Mouse (Mus musculus) frontal cortex, adult (tissue): Measurements from ENCODE around the gene Tex33.

Experiments used
- ATAC-seq: cut with Nextera tagmentation; 2 replicates; pipeline ENCODE4 v1.9.2; 2017; ENCODE audit warnings: mild to moderate bottlenecking, moderate library complexity, mixed read lengths; ENCODE audit not compliant: low TSS enrichment

Tex33 gene

GRCm38 (mm10) chr15:78395478-78395962, at the start of gene Tex33:
Tex33 (minus strand) TSS chr15:78395912.
- ATAC-seq, result no peak

DNA sequence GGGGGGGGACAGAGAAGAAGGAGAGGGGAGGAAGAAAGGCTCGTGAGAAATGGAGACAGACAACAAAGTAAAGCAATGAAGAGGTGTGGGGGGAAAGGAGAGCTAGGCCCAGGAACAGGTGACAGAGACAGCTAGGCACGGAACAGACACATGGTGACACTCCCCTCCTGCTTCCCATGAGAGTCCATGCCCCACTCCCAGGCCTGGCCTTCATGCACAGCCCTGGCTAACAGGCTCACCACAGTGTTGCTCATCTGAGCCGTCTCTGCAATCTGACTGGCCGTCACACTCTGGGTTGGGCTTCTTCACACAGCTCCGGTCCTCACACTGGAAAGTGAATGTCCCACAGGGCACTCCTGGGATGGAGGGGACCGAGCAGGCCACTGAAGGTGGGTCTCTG, 48.1 kb upstream of the Tex33 start:
- no peak for ATAC-seq

- no peak for ATAC-seq
Measured at GRCm38 (mm10) chr15:78442231-78442630, 46.5 kb upstream of the Tex33 start.

DNA sequence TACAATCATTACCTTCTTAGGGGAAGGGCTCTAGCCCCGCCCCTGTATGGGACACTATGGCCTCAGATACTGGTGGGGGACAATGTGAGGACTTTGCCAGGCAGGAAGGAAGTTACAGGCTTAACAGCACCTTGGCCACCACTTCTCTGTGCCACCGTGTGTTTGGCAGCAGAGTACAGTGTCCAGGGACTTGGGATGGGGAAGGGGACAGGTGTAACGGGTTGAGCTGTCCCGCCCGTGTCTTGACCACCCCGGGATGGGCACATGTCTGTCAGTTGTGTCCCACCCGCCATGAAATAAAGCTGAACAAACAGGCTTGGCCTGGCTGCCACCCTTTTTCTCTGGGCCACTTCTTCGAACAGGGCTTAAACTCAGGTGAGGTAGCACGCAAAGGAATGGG, 43.3 kb upstream of the Tex33 start:
- no peak for ATAC-seq

DNA sequence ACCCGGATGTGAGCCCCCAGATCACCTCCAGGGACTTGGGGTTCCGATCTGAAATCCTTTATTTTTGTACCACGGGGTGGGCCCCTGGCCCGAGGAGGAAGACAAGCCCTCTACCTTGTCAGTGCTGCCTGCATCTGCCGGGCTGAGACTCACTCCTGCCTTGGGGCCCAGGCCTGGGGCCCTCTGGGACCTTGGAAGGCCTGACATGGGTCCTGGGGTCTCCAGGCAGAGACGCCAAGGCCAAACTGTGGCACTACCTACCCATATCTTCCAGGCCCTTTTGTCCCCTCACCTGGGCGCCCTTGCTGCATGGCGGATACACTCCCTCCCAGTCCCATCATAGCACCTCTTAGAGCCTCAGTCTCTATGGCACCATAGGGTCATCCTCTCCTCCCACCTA, 42.8 kb upstream of the Tex33 start:
- no peak for ATAC-seq

DNA sequence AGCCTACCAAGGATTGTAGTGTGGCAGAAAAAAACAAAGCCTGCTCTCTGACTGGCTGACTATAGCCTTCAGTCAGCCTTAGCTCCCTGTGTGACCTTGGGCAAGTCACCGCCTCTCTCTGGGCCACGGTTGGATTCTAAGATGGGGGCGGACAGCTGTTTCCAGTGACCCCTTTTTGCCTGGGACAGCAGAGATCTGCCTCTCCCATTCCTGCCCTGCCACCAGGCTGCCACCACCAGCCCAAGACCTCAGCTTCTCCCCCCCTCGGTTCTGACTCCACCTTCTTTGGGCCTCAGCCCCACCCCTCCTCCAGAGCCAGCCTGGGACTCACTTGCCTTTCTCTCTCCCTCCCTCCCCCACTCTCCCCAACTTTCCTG, 42.3 kb upstream of the Tex33 start:
- ATAC-seq, result no peak

DNA sequence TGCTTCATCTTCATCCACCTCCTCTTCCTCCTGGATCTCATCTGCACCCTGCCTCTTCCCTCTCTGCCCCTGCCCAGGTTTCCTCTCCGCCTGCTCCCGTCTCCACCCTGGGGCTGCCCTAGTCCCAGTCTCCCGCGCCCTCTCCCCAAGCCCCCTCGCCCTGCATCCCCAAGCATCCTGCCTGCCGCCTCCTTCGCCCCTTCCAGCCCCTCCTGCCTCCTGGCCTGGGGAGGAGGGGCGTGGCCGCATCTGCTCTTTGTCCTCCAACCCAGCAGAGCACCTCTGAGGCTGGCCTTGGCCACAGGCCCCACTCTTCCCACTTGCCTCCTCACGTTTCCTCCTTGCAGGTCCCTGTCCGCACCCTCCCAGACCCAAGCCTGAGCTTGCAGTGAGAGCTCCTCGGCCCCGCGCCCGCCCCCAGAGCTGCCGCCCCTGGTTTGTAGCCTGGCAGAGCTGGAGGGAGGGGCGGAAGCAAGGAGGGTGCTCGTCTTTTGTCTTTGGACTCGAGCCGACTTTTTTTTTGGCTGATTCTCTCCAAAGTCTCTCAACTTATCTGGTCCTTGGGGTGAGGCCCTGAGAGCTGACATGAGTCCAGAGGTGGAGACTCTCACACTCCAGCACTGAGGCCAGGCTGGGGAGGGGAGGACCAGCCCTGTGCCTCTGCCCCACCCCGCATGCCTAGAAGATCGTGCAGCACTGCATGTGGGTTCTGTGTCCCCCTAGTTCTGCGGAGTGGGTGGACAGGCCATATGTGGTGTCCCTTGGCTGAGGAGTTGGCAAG, 41.7 kb upstream of the Tex33 start:
- peak; percentile 39 for ATAC-seq

DNA sequence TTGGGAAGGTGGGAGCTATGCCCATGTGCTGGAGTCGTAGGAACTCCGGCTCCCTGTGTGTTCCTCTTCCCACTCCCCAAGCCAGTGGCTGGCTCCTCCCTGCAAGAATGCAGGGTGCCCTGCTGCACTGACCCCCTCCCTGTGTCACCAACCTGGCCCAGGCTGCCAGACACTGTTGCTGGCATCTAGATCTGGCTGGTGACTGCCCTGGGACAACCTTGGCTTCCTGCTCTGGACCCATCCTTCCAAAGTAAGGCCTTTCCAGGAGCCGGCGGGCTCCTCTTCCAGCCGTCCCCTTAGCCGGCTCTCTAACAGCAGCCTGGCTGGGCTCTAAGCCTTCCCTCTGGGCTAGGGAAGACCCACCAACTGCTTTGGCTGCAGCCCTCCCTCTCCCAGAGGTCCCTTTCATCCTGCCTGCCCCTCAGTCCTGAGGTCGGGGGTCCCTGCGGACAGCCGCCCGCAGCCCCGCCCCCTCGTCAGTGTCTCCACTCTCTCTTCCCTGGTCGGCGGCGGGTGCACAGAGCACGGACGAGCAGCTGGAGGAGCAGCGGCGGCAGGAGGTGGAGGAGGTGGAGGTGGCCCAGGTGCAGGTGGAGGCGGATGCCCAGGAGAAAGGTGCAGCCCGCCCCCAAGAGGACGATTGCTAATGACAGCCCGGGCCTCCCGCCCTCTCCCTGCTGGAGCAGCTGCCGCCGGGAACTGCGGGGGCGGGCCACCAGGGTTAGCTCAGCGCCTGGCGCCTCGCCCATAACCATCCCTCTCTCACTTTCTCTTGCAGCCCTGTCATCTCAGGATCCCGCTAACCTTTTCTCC, 40.9 kb upstream of the Tex33 start:
- ATAC-seq, result 0 out of 2 replicates have a peak, but pooled peaks have one; percentile 6

DNA sequence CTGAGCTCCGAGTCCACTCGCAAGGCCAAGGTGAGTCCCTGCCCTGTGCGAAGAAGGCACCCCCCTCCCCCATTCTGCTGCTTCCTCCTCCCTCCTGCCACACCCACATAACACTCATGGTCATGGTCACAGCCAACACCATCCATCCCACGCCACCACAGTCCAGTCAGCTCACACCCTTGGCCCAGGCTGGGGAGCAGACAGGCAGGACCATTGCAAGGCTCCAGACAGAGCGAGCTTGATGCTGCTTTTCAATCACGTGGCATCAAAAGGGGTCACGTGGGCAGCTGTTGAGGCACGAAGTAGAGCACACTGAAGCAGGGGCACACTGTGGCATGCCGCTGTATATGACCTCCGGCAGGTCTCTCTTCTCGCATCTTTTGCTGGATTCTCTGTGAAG, 40.0 kb upstream of the Tex33 start:
- no peak for ATAC-seq

- 0 out of 2 replicates have a peak, but pooled peaks have one; percentile 8 for ATAC-seq
Measured at GRCm38 (mm10) chr15:78434896-78435520, 39.3 kb upstream of the Tex33 start.

GRCm38 (mm10) chr15:78431541-78432121, 35.9 kb upstream of the Tex33 start:
- ATAC-seq, result no peak

GRCm38 (mm10) chr15:78430874-78431273, 35.2 kb upstream of the Tex33 start:
- no peak for ATAC-seq

DNA sequence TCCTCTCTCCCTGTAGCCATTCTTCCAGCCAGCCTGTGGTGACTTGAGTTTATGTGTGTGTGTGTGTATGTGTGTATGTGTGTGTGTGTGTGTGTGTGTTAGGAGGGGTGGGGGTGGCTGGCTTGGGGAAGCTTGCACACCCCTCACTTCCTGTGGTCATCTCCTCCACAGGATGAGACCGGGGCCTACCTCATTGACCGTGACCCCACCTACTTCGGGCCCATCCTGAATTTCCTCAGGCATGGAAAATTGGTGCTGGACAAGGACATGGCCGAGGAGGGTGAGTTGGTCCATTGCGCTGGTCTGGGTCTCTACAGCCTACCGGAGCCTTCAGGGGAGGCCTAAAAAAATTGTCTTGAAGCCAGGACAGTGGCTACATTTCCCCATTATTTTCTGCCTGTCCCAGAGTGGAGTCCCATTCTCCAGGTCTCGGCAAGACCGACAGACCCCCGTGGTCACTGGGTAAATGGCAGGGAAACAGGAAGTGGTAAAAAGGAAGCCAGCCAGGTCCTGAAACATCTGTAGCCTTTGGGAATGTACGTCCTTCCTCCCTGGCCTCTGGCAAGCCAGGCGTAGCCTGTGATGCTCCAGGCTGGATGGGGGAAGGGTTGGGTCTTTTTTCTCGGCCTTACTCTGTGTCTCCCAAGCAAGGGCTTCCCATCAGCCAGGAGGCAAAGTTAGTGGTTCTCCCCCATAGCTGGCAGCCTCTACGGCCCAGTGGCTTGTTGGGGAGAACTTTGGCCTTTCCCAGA, 34.3 kb upstream of the Tex33 start:
- ATAC-seq, result no peak

- no peak for ATAC-seq
Measured at GRCm38 (mm10) chr15:78429139-78429459, 33.4 kb upstream of the Tex33 start.

GRCm38 (mm10) chr15:78428391-78429138, 32.9 kb upstream of the Tex33 start, which contains the start of gene Kctd17:
Kctd17 (plus strand) TSS chr15:78428564.
- peak; percentile 84 for ATAC-seq

- ATAC-seq, result no peak
Measured at GRCm38 (mm10) chr15:78425230-78425629, 29.5 kb upstream of the Tex33 start.

GRCm38 (mm10) chr15:78424507-78424906, 28.8 kb upstream of the Tex33 start:
- ATAC-seq, result no peak

- ATAC-seq, result peak; percentile 89
Measured at GRCm38 (mm10) chr15:78422046-78422956, 26.6 kb upstream of the Tex33 start.

DNA sequence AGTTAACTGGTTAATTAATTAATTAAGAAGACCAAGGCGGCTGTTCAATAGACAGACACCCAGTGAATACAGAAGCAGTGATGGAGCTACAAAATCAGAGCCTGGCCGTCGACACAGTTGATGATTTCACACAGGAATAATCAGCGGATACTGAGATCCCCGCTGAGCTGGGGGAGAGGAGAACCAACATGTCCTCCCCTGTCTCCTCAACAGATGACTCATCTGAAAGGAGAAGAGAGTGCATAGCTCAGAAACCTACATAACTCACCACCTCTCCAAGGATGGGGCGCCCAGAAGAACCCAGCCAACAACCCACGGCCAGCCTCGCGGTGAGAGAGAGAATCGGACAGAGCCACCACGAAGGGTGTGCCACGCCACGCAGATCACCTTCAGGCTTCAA, 24.7 kb upstream of the Tex33 start:
- ATAC-seq, result peak; percentile 62; the same call in 1 of the 2 replicates

GRCm38 (mm10) chr15:78416937-78417336, 21.2 kb upstream of the Tex33 start:
- no peak for ATAC-seq
